Mouse (Mus musculus) forebrain, embryonic 12.5 days (tissue): ENCODE data around the gene Tspan18. TPM values are rescaled to one million over a fixed set of nuclear protein-coding genes. Genes with fewer than 3 reads are reported as not detected.

Experiments
- ATAC-seq: fragments of 200-750 bp; cut with Nextera tagmentation; 2 replicates; pipeline ENCODE4 v1.8.0; 2017; ENCODE audit warnings: moderate TSS enrichment; ENCODE audit not compliant: low FRiP score
- H3K27ac ChIP-seq: fragments of 300-500 bp; sonication (generic); 2 replicates; pipeline ENCODE4 v1.5.1; 2016; ENCODE audit warnings: mild to moderate bottlenecking
- H3K27me3 ChIP-seq: fragments of 300-500 bp; sonication (generic); 2 replicates; pipeline ENCODE4 v1.6.1; 2016; ENCODE audit warnings: mild to moderate bottlenecking
- H3K36me3 ChIP-seq: fragments of 300-500 bp; sonication (generic); replicated peaks from 2 replicates; pipeline ENCODE4 v1.6.1; 2016; ENCODE audit warnings: mild to moderate bottlenecking
- H3K4me1 ChIP-seq: fragments of 300-500 bp; sonication (generic); 2 replicates; pipeline ENCODE4 v1.6.1; 2016
- H3K4me2 ChIP-seq: fragments of 300-500 bp; sonication (generic); 2 replicates; pipeline ENCODE4 v1.6.1; 2016; ENCODE audit warnings: mild to moderate bottlenecking, moderate library complexity
- H3K4me3 ChIP-seq: fragments of 300-500 bp; sonication (generic); replicated peaks from 2 replicates; pipeline ENCODE4 v1.5.1; 2016; ENCODE audit warnings: mild to moderate bottlenecking
- H3K9ac ChIP-seq: fragments of 300-500 bp; sonication (generic); 2 replicates; pipeline ENCODE4 v1.6.1; 2016; ENCODE audit warnings: mild to moderate bottlenecking
- H3K9me3 ChIP-seq: fragments of 300-500 bp; sonication (generic); 2 replicates; pipeline ENCODE4 v1.6.1; 2016
- WGBS: fragments of 180-500 bp; shearing (Covaris S2); methylation state at CpG from one replicate; pipeline ENCODE4 v1.1.7; 2016; 5-methylcytosine and 5-hydroxymethylcytosine counted together
- polyA plus RNA-seq: library from polyadenylated mRNA; unstranded; fragments of >200 nt; fragmentation: Nextera tagmentation; extraction: Ambion mirVana; gene quantifications from 2 replicates; pipeline ENCODE4 v1.2.1, GENCODE M21; 2016

Gene Tspan18
- polyA plus RNA-seq, 1 experiment from 2014 or later = 31.2 TPM

- H3K4me1 ChIP-seq = peaks cover 27% of the 10 kb centered on the region
- peak; percentile 34 for ATAC-seq
- WGBS = 47% methylated on average over 13 of the region's 13 CpGs
- H3K4me3 ChIP-seq = no peak overlapping the region
- H3K36me3 ChIP-seq = peaks cover 63% of the 10 kb centered on the region
- no peaks in the 10 kb centered on the region for H3K27me3 ChIP-seq
- H3K4me2 ChIP-seq = no peak overlapping the region
- H3K9me3 ChIP-seq = no peaks in the 10 kb centered on the region
- no peak overlapping the region for H3K9ac ChIP-seq
- H3K27ac ChIP-seq = 0 out of 2 replicates have a peak overlapping the region, but pooled peaks have one; percentile 11
These were observed 134.8 kb downstream of the Tspan18 start for GRCm38 (mm10) chr2:93199531-93199974.

- Histone ChIP-seq H3K36me3 (peaks cover 60% of the 10 kb centered on the region), H3K4me2 (no peak overlapping the region), H3K9me3 (no peaks in the 10 kb centered on the region), H3K27ac (no peak overlapping the region), H3K9ac (no peak overlapping the region), H3K4me1 (peaks cover 34% of the 10 kb centered on the region), H3K27me3 (no peaks in the 10 kb centered on the region), H3K4me3 (no peak overlapping the region)
- WGBS = 23% methylated on average over 3 of the region's 3 CpGs
- ATAC-seq = peak; percentile 45
These were observed 135.5 kb downstream of the Tspan18 start for GRCm38 (mm10) chr2:93198846-93199245.

- H3K27ac ChIP-seq = peak overlapping the region; percentile 13; the same call in 1 of the 2 replicates
- peaks cover 14% of the 10 kb centered on the region for H3K36me3 ChIP-seq
- peaks cover 78% of the 10 kb centered on the region for H3K4me1 ChIP-seq
- H3K4me3 ChIP-seq = no peak overlapping the region
- H3K9me3 ChIP-seq = no peaks in the 10 kb centered on the region
- no peak overlapping the region for H3K4me2 ChIP-seq
- H3K9ac ChIP-seq = no peak overlapping the region
- no peaks in the 10 kb centered on the region for H3K27me3 ChIP-seq
- WGBS = 60% methylated on average over 4 of the region's 4 CpGs
- no peak for ATAC-seq
These were observed 140.5 kb downstream of the Tspan18 start for GRCm38 (mm10) chr2:93193806-93194205.

- Histone ChIP-seq H3K36me3 (peaks cover 6% of the 10 kb centered on the region), H3K9ac (0 out of 2 replicates have a peak overlapping the region, but pooled peaks have one; percentile 22), H3K27me3 (no peaks in the 10 kb centered on the region), H3K4me1 (peaks cover 79% of the 10 kb centered on the region), H3K9me3 (no peaks in the 10 kb centered on the region), H3K4me3 (no peak overlapping the region), H3K27ac (peak overlapping the region; percentile 71), H3K4me2 (peak overlapping the region; percentile 46)
- ATAC-seq = peak; percentile 30
- WGBS = 9% methylated on average over 6 of the region's 6 CpGs
These were observed 141.6 kb downstream of the Tspan18 start for GRCm38 (mm10) chr2:93192671-93193080.

GRCm38 (mm10) chr2:93192182-93192560 is 142.1 kb downstream of the Tspan18 start:
- WGBS = 45% methylated on average over 9 of the region's 9 CpGs
- Histone ChIP-seq H3K4me3 (no peak overlapping the region; the same call in 1 of the 2 replicates), H3K36me3 (peaks cover under 1% of the 10 kb centered on the region), H3K9me3 (no peaks in the 10 kb centered on the region), H3K27me3 (no peaks in the 10 kb centered on the region), H3K27ac (peak overlapping the region; percentile 71), H3K4me2 (peak overlapping the region; percentile 46), H3K9ac (0 out of 2 replicates have a peak overlapping the region, but pooled peaks have one; percentile 22), H3K4me1 (peaks cover 81% of the 10 kb centered on the region)
- ATAC-seq = no peak

GRCm38 (mm10) chr2:93191488-93192181 is 142.7 kb downstream of the Tspan18 start:
- Histone ChIP-seq H3K9ac (peak overlapping the region; percentile 42; the same call in 1 of the 2 replicates), H3K9me3 (no peaks in the 10 kb centered on the region), H3K4me3 (peak overlapping the region; percentile 3; the same call in 1 of the 2 replicates), H3K27ac (peak overlapping the region; percentile 71; the same call in 1 of the 2 replicates), H3K27me3 (0 out of 2 replicates have a peak, but pooled peaks cover 2% of the 10 kb centered on the region), H3K36me3 (no peaks in the 10 kb centered on the region; the same call in 1 of the 2 replicates), H3K4me1 (peaks cover 86% of the 10 kb centered on the region), H3K4me2 (peak overlapping the region; percentile 46)
- no peak for ATAC-seq
- WGBS = 62% methylated on average over 14 of the region's 14 CpGs

- Histone ChIP-seq H3K4me3 (peak overlapping the region; percentile 6), H3K9ac (peak overlapping the region; percentile 56; the same call in 1 of the 2 replicates), H3K4me2 (peak overlapping the region; percentile 46), H3K9me3 (no peaks in the 10 kb centered on the region), H3K36me3 (no peaks in the 10 kb centered on the region), H3K27me3 (peaks cover 8% of the 10 kb centered on the region; the same call in 1 of the 2 replicates), H3K4me1 (peaks cover 83% of the 10 kb centered on the region), H3K27ac (peak overlapping the region; percentile 71)
- ATAC-seq = no peak
- 14% methylated on average over 9 of the region's 9 CpGs for WGBS
These were observed 143.4 kb downstream of the Tspan18 start for GRCm38 (mm10) chr2:93190771-93191487.

- peak overlapping the region; percentile 89 for H3K4me3 ChIP-seq
- 7% methylated on average over 19 of the region's 19 CpGs for WGBS
- ATAC-seq = peak; percentile 31; the same call in 1 of the 2 replicates
- H3K9me3 ChIP-seq = no peaks in the 10 kb centered on the region
- peak overlapping the region; percentile 94 for H3K27ac ChIP-seq
- peaks cover 23% of the 10 kb centered on the region; the same call in 1 of the 2 replicates for H3K27me3 ChIP-seq
- H3K4me1 ChIP-seq = peaks cover 63% of the 10 kb centered on the region
- no peaks in the 10 kb centered on the region for H3K36me3 ChIP-seq
- peak overlapping the region; percentile 96 for H3K9ac ChIP-seq
- peak overlapping the region; percentile 86 for H3K4me2 ChIP-seq
These were observed 145.4 kb downstream of the Tspan18 start for GRCm38 (mm10) chr2:93188761-93189458.

- Histone ChIP-seq H3K4me3 (peak overlapping the region; percentile 89), H3K9ac (peak overlapping the region; percentile 96), H3K36me3 (no peaks in the 10 kb centered on the region), H3K9me3 (no peaks in the 10 kb centered on the region), H3K4me1 (peaks cover 56% of the 10 kb centered on the region), H3K27me3 (peaks cover 30% of the 10 kb centered on the region), H3K27ac (peak overlapping the region; percentile 94), H3K4me2 (peak overlapping the region; percentile 86)
- WGBS = under 1% methylated on average over 53 of the region's 53 CpGs
- ATAC-seq = 0 out of 2 replicates have a peak, but pooled peaks have one; percentile 20
These were observed 146.1 kb downstream of the Tspan18 start for GRCm38 (mm10) chr2:93188020-93188760.

- Histone ChIP-seq H3K4me3 (peak within 1 kb of the TSS; percentile 89), H3K9ac (peak within 1 kb of the TSS; percentile 96), H3K4me1 (peaks cover 48% of the 10 kb centered on the region), H3K27me3 (peaks cover 33% of the 10 kb centered on the region), H3K36me3 (no peaks in the 10 kb centered on the region), H3K27ac (peak within 1 kb of the TSS; percentile 94), H3K9me3 (no peaks in the 10 kb centered on the region), H3K4me2 (peak within 1 kb of the TSS; percentile 86)
- 1% methylated on average over 63 of the region's 69 CpGs for WGBS
- peak; percentile 89 for ATAC-seq
These were observed 146.8 kb downstream of the Tspan18 start, which contains the start of gene Trp53i11 for GRCm38 (mm10) chr2:93187323-93187996. Gene Trp53i11, plus strand, starts transcription at chr2:93187548.

- Histone ChIP-seq H3K9ac (no peak overlapping the region), H3K27me3 (peaks cover 71% of the 10 kb centered on the region), H3K4me1 (peaks cover 36% of the 10 kb centered on the region), H3K9me3 (no peaks in the 10 kb centered on the region), H3K36me3 (no peaks in the 10 kb centered on the region), H3K27ac (no peak overlapping the region), H3K4me2 (no peak overlapping the region), H3K4me3 (no peak overlapping the region)
- WGBS = 65% methylated on average over 6 of the region's 11 CpGs
- no peak for ATAC-seq
These were observed 151.4 kb downstream of the Tspan18 start for GRCm38 (mm10) chr2:93182859-93183258.
